Mouse (Mus musculus): Measurements from ENCODE around the gene Mettl1.

- TF ChIP-seq POLR2A (IDR thresholded peaks at IDR 0.05; ENCODE audit: low read depth, low read length), result no peak
- TF ChIP-seq CTCF (IDR thresholded peaks at IDR 0.05; ENCODE audit: borderline replicate concordance, insufficient read depth, low read length), result no peak
Measured at GRCm38 (mm10) chr10:127047954-127048353, 6.7 kb downstream of the Mettl1 start, which contains the start of gene Cyp27b1.

Data from embryonic fibroblast, embryonic 13.5 days (primary cell).